Mouse (Mus musculus): ENCODE data around the gene Rpp30. TPM values are rescaled to one million over a fixed set of nuclear protein-coding genes. Genes with fewer than 3 reads are reported as not detected.

The Rpp30 gene
- polyA plus RNA-seq, 1 experiment: not detected

GRCm38 (mm10) chr19:36119219-36119618 lies 35.7 kb downstream of the Rpp30 start:
- WGBS: 96% methylated on average over 8 of the region's 8 CpGs
- H3K27ac ChIP-seq (ENCODE audit: insufficient read depth, low read depth, low read length): no peak overlapping the region
- no peak for TF ChIP-seq CTCF (IDR thresholded peaks at IDR 0.05; ENCODE audit: insufficient read depth, low read depth, low read length)
- no peak for TF ChIP-seq POLR2A (IDR thresholded peaks at IDR 0.05; ENCODE audit: insufficient read depth, low read depth, low read length)
- H3K4me1 ChIP-seq (ENCODE audit: control insufficient read depth, insufficient read depth, low read length): no peaks in the 10 kb centered on the region
- no peak overlapping the region for H3K4me3 ChIP-seq (ENCODE audit: insufficient read depth, low read depth, low read length)

GRCm38 (mm10) chr19:36119783-36120471 lies 36.4 kb downstream of the Rpp30 start, which contains the start of gene Ankrd1:
Ankrd1 (minus strand) TSS chr19:36120099.
- Histone ChIP-seq H3K27ac (ENCODE audit: insufficient read depth, low read depth, low read length) (no peak within 1 kb of the TSS), H3K4me1 (ENCODE audit: control insufficient read depth, insufficient read depth, low read length) (no peaks in the 10 kb centered on the region), H3K4me3 (ENCODE audit: insufficient read depth, low read depth, low read length) (no peak within 1 kb of the TSS)
- 88% methylated on average over 14 of the region's 14 CpGs for WGBS
- TF ChIP-seq CTCF (IDR thresholded peaks at IDR 0.05; ENCODE audit: insufficient read depth, low read depth, low read length) (no peak), POLR2A (IDR thresholded peaks at IDR 0.05; ENCODE audit: insufficient read depth, low read depth, low read length) (no peak)

- no peak overlapping the region for H3K4me3 ChIP-seq (ENCODE audit: insufficient read depth, low read depth, low read length)
- no peak overlapping the region for H3K27ac ChIP-seq (ENCODE audit: insufficient read depth, low read depth, low read length)
- H3K4me1 ChIP-seq (ENCODE audit: control insufficient read depth, insufficient read depth, low read length): no peaks in the 10 kb centered on the region
- TF ChIP-seq POLR2A (IDR thresholded peaks at IDR 0.05; ENCODE audit: insufficient read depth, low read depth, low read length) (no peak), CTCF (IDR thresholded peaks at IDR 0.05; ENCODE audit: insufficient read depth, low read depth, low read length) (no peak)
- WGBS: 97% methylated on average over 1 of the region's 1 CpGs
These were observed 40.7 kb downstream of the Rpp30 start for GRCm38 (mm10) chr19:36124203-36124602.

GRCm38 (mm10) chr19:36128440-36128839 lies 44.9 kb downstream of the Rpp30 start:
- H3K27ac ChIP-seq (ENCODE audit: insufficient read depth, low read depth, low read length): no peak overlapping the region
- 94% methylated on average over 3 of the region's 3 CpGs for WGBS
- H3K4me1 ChIP-seq (ENCODE audit: control insufficient read depth, insufficient read depth, low read length): no peaks in the 10 kb centered on the region
- TF ChIP-seq POLR2A (IDR thresholded peaks at IDR 0.05; ENCODE audit: insufficient read depth, low read depth, low read length): no peak
- TF ChIP-seq CTCF (IDR thresholded peaks at IDR 0.05; ENCODE audit: insufficient read depth, low read depth, low read length): no peak
- H3K4me3 ChIP-seq (ENCODE audit: insufficient read depth, low read depth, low read length): no peak overlapping the region

- WGBS: 62% methylated on average over 9 of the region's 9 CpGs
- H3K4me1 ChIP-seq (ENCODE audit: control insufficient read depth, insufficient read depth, low read length): no peaks in the 10 kb centered on the region
- no peak overlapping the region for H3K4me3 ChIP-seq (ENCODE audit: insufficient read depth, low read depth, low read length)
- H3K27ac ChIP-seq (ENCODE audit: insufficient read depth, low read depth, low read length): no peak overlapping the region
- TF ChIP-seq CTCF (IDR thresholded peaks at IDR 0.05; ENCODE audit: insufficient read depth, low read depth, low read length): no peak
These were observed 45.7 kb downstream of the Rpp30 start for GRCm38 (mm10) chr19:36129213-36129612.

GRCm38 (mm10) chr19:36129643-36130042 lies 46.1 kb downstream of the Rpp30 start:
- no peak for TF ChIP-seq POLR2A (IDR thresholded peaks at IDR 0.05; ENCODE audit: insufficient read depth, low read depth, low read length)
- TF ChIP-seq CTCF (IDR thresholded peaks at IDR 0.05; ENCODE audit: insufficient read depth, low read depth, low read length): no peak
- Histone ChIP-seq H3K4me1 (ENCODE audit: control insufficient read depth, insufficient read depth, low read length) (no peaks in the 10 kb centered on the region), H3K4me3 (ENCODE audit: insufficient read depth, low read depth, low read length) (no peak overlapping the region), H3K27ac (ENCODE audit: insufficient read depth, low read depth, low read length) (no peak overlapping the region)
- WGBS: 65% methylated on average over 12 of the region's 12 CpGs

GRCm38 (mm10) chr19:36130181-36130580 lies 46.7 kb downstream of the Rpp30 start:
- Histone ChIP-seq H3K27ac (ENCODE audit: insufficient read depth, low read depth, low read length) (no peak overlapping the region), H3K4me1 (ENCODE audit: control insufficient read depth, insufficient read depth, low read length) (no peaks in the 10 kb centered on the region), H3K4me3 (ENCODE audit: insufficient read depth, low read depth, low read length) (no peak overlapping the region)
- TF ChIP-seq POLR2A (IDR thresholded peaks at IDR 0.05; ENCODE audit: insufficient read depth, low read depth, low read length) (no peak), CTCF (IDR thresholded peaks at IDR 0.05; ENCODE audit: insufficient read depth, low read depth, low read length) (no peak)
- whole genome bisulfite sequencing: 28% methylated on average over 2 of the region's 2 CpGs

GRCm38 (mm10) chr19:36131990-36132389 lies 48.5 kb downstream of the Rpp30 start:
- TF ChIP-seq POLR2A (IDR thresholded peaks at IDR 0.05; ENCODE audit: insufficient read depth, low read depth, low read length) (no peak), CTCF (IDR thresholded peaks at IDR 0.05; ENCODE audit: insufficient read depth, low read depth, low read length) (no peak)
- Histone ChIP-seq H3K27ac (ENCODE audit: insufficient read depth, low read depth, low read length) (no peak overlapping the region), H3K4me1 (ENCODE audit: control insufficient read depth, insufficient read depth, low read length) (no peaks in the 10 kb centered on the region), H3K4me3 (ENCODE audit: insufficient read depth, low read depth, low read length) (no peak overlapping the region)
- WGBS: 70% methylated on average over 6 of the region's 6 CpGs

- TF ChIP-seq CTCF (IDR thresholded peaks at IDR 0.05; ENCODE audit: insufficient read depth, low read depth, low read length) (no peak), POLR2A (IDR thresholded peaks at IDR 0.05; ENCODE audit: insufficient read depth, low read depth, low read length) (no peak)
- Histone ChIP-seq H3K4me1 (ENCODE audit: control insufficient read depth, insufficient read depth, low read length) (no peaks in the 10 kb centered on the region), H3K27ac (ENCODE audit: insufficient read depth, low read depth, low read length) (no peak overlapping the region), H3K4me3 (ENCODE audit: insufficient read depth, low read depth, low read length) (no peak overlapping the region)
- WGBS: 91% methylated on average over 6 of the region's 6 CpGs
These were observed 49.5 kb downstream of the Rpp30 start for GRCm38 (mm10) chr19:36133064-36133463.

Data from olfactory bulb, adult 2 months (tissue).